Mouse (Mus musculus) frontal cortex, adult 2 months (tissue): ENCODE data around the gene Pdzrn4. TPM values are rescaled to one million over a fixed set of nuclear protein-coding genes. Genes with fewer than 3 reads are reported as not detected.

ENCODE experiments used
- DNase-seq, 2 experiments: peaks; one replicate each; pipeline ENCODE4 v3.0.0; 2022; ENCODE audit warnings: low spot score in 1 of 2; ENCODE audit errors: extremely low spot score in 1 of 2
- polyA plus RNA-seq: library from polyadenylated mRNA; depleted of rRNA; stranded (reverse); fragments of >200 nt; gene quantifications from 2 replicates; pipeline ENCODE4 v1.2.3, GENCODE M21; 2012

The Pdzrn4 gene
- polyA plus RNA-seq, 1 experiment, result 6.7 TPM

- DNase-seq, result peak in 1 of 2 experiments; percentile 31
These were observed 282.9 kb downstream of the Pdzrn4 start for GRCm38 (mm10) chr15:92679541-92679940.

GRCm38 (mm10) chr15:92696276-92696956 is 299.7 kb downstream of the Pdzrn4 start:
- no peak for DNase-seq

- no peak for DNase-seq
These were observed 307.5 kb downstream of the Pdzrn4 start for GRCm38 (mm10) chr15:92704146-92704545.

- no peak for DNase-seq
These were observed 342.0 kb downstream of the Pdzrn4 start for GRCm38 (mm10) chr15:92738676-92739075.

- no peak for DNase-seq
These were observed 343.2 kb downstream of the Pdzrn4 start for GRCm38 (mm10) chr15:92739887-92740286.

GRCm38 (mm10) chr15:92743624-92744023 is 346.9 kb downstream of the Pdzrn4 start:
- DNase-seq, result no peak

- no peak for DNase-seq
These were observed 349.4 kb downstream of the Pdzrn4 start for GRCm38 (mm10) chr15:92746081-92746480.

- no peak for DNase-seq
These were observed 355.5 kb downstream of the Pdzrn4 start for GRCm38 (mm10) chr15:92752167-92752566.

- DNase-seq, result no peak
These were observed 355.9 kb downstream of the Pdzrn4 start for GRCm38 (mm10) chr15:92752578-92752977.

- DNase-seq, result no peak
These were observed 360.6 kb downstream of the Pdzrn4 start for GRCm38 (mm10) chr15:92757085-92757903.

- DNase-seq, result no peak
These were observed 362.3 kb downstream of the Pdzrn4 start for GRCm38 (mm10) chr15:92759001-92759400.

GRCm38 (mm10) chr15:92763303-92763702 is 366.6 kb downstream of the Pdzrn4 start:
- DNase-seq, result no peak

GRCm38 (mm10) chr15:92769535-92769934 is 372.9 kb downstream of the Pdzrn4 start:
- DNase-seq, result peak in 1 of 2 experiments; percentile 30

GRCm38 (mm10) chr15:92788036-92788435 is 391.4 kb downstream of the Pdzrn4 start:
- no peak for DNase-seq

GRCm38 (mm10) chr15:92794275-92794674 is 397.6 kb downstream of the Pdzrn4 start:
- no peak for DNase-seq

- DNase-seq, result no peak
These were observed 409.3 kb downstream of the Pdzrn4 start for GRCm38 (mm10) chr15:92805934-92806333.

GRCm38 (mm10) chr15:92806352-92806751 is 409.7 kb downstream of the Pdzrn4 start:
- DNase-seq, result no peak
